Mouse (Mus musculus) lung, embryonic 15.5 days (tissue): ENCODE results near the gene Cgref1. TPM values are rescaled to one million over a fixed set of nuclear protein-coding genes. Genes with fewer than 3 reads are reported as not detected.

Source experiments
- ATAC-seq: fragments of 200-750 bp; cut with Nextera tagmentation; 2 replicates; pipeline ENCODE4 v1.8.0; 2017; ENCODE audit warnings: moderate number of reproducible peaks, borderline replicate concordance; ENCODE audit not compliant: low FRiP score, low TSS enrichment; ENCODE audit errors: extremely low read depth
- H3K27ac ChIP-seq: fragments of 300-500 bp; sonication (generic); 2 replicates; pipeline ENCODE4 v1.5.1; 2015; ENCODE audit warnings: moderate library complexity, mild to moderate bottlenecking, inconsistent platforms
- H3K27me3 ChIP-seq: fragments of 300-500 bp; sonication (generic); 2 replicates; pipeline ENCODE4 v1.6.1; 2015; ENCODE audit warnings: inconsistent platforms
- H3K36me3 ChIP-seq: fragments of 300-500 bp; sonication (generic); 2 replicates; pipeline ENCODE4 v1.6.1; 2015; ENCODE audit warnings: inconsistent platforms
- H3K4me1 ChIP-seq: fragments of 300-500 bp; sonication (generic); 2 replicates; pipeline ENCODE4 v1.6.1; 2015; ENCODE audit warnings: inconsistent platforms
- H3K4me2 ChIP-seq: fragments of 300-500 bp; sonication (generic); 2 replicates; pipeline ENCODE4 v1.6.1; 2015; ENCODE audit warnings: inconsistent platforms, mild to moderate bottlenecking, moderate library complexity
- H3K4me3 ChIP-seq: fragments of 300-500 bp; sonication (generic); 2 replicates; pipeline ENCODE4 v1.5.1; 2015; ENCODE audit warnings: mild to moderate bottlenecking, inconsistent platforms
- H3K9ac ChIP-seq: fragments of 300-500 bp; sonication (generic); 2 replicates; pipeline ENCODE4 v1.6.1; 2015; ENCODE audit warnings: inconsistent platforms
- H3K9me3 ChIP-seq: fragments of 300-500 bp; sonication (generic); 2 replicates; pipeline ENCODE4 v1.6.1; 2016; ENCODE audit warnings: inconsistent platforms
- WGBS: fragments of 180-500 bp; shearing (Covaris S2); methylation state at CpG from one replicate; pipeline ENCODE4 v1.1.7; 2015; 5-methylcytosine and 5-hydroxymethylcytosine counted together
- polyA plus RNA-seq: library from polyadenylated mRNA; unstranded; fragments of >200 nt; fragmentation: Nextera tagmentation; extraction: Ambion mirVana; gene quantifications from 2 replicates; pipeline ENCODE4 v1.2.1, GENCODE M21; 2015

Cgref1 gene
- polyA plus RNA-seq, 1 experiment from 2014 or later, result 2.3 TPM

DNA sequence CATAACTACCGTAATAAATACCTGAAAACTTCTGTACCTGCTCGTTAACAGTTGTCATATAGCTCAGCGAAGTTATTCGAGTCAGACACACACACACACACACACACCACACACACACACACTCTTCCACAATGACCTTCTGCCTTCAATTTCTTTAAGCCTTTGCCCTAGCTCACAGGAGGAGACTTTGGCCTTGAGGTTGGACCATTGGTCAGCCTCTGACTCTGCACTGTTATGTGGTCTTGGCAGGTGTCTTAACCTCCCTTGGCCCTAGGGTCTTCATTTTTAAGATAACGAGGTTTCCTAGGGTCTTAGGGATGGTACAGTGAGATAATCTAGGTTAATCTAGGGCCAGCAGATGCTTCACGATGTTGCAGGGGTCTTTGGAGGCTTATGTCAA lies 1.0 kb downstream of the Cgref1 start:
- Histone ChIP-seq H3K9me3 (no peaks in the 10 kb centered on the region), H3K27me3 (peaks cover 18% of the 10 kb centered on the region), H3K4me3 (no peak overlapping the region), H3K4me1 (peaks cover 11% of the 10 kb centered on the region), H3K9ac (no peak overlapping the region), H3K4me2 (no peak overlapping the region), H3K36me3 (no peaks in the 10 kb centered on the region), H3K27ac (no peak overlapping the region)
- ATAC-seq, result no peak
- 89% methylated on average over 6 of the region's 6 CpGs for WGBS

DNA sequence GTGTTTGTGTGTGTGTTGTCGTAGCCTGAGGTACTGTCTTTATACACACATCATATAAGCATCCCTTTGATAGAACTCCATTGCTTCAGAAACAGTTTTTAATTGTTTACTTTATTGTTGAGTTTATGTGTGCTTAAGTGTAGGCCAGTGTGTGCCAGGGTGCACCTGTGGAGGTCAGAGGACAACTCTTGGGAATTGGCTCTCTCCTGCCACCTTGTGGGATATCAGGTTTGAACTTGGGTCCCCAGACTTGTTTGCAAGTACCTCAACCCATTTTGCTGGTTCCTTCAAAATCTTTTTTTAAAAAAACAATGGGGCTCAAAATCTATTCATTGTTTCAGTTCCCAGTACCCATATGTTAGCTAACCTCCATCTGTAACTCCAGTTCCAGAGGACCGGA lies 2.4 kb downstream of the Cgref1 start:
- Histone ChIP-seq H3K4me3 (no peak overlapping the region), H3K9me3 (no peaks in the 10 kb centered on the region), H3K4me2 (no peak overlapping the region), H3K9ac (no peak overlapping the region), H3K27me3 (peaks cover 18% of the 10 kb centered on the region), H3K27ac (no peak overlapping the region), H3K36me3 (no peaks in the 10 kb centered on the region), H3K4me1 (0 out of 2 replicates have a peak, but pooled peaks cover 5% of the 10 kb centered on the region)
- no peak for ATAC-seq
- 86% methylated on average over 2 of the region's 2 CpGs for WGBS

DNA sequence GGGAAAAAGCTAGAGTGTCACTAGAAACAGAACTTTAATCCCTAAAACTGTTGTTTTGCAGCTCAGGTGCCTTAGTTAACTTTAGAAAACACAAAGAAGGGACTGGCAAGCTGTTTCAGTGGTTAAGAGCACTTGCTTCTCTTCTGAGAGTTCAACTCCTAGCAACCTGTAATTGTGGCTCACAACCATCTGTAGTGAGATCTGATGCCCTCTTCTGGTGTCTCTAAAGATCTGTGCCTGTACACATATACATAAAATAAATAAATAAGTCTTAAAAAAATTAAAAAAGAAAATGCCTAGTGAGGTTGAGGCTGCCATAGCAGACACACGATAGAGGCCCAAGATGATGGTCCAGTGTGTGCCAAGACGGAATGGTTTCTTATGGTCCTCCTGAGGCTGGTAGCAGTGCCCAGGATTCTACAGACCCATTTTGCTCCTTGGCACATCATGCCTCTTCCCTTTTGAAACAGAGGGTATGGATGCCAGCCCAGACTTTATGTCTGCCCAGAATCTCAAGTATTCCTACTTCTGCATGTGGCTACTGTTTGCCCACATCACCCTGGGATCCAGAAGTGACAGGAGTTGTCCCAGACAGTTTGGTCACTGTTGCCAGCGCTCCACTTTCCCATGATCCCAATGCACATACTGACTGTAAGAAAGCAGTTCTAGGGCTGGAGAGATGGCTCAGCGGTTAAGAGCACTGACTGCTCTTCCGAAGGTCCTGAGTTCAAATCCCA lies 10.5 kb downstream of the Cgref1 start:
- 84% methylated on average over 5 of the region's 5 CpGs for WGBS
- Histone ChIP-seq H3K4me2 (no peak overlapping the region), H3K9me3 (no peaks in the 10 kb centered on the region), H3K9ac (no peak overlapping the region), H3K27ac (no peak overlapping the region), H3K4me1 (no peaks in the 10 kb centered on the region), H3K36me3 (no peaks in the 10 kb centered on the region), H3K27me3 (no peaks in the 10 kb centered on the region), H3K4me3 (no peak overlapping the region)
- ATAC-seq, result no peak

DNA sequence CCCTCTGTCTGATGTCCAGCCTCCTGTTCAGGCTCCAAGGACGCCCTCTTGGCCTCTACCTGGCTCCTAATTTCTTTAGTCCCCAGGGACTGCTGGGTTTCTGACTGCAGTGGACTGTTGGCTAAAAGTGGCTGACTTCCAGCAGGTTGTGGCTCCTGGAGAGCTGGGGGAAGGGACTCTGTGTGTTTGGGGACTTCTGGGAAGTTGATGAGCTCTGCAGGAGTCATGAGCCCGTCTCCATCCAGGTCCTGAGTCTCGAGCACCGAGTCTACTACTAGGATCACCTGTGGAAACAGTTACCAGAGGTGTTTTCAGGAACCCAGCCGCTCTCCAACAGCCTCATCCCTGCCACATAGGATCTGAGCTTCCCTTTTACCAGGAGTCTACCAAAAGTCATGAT lies 11.7 kb downstream of the Cgref1 start:
- no peak for ATAC-seq
- WGBS, result 49% methylated on average over 5 of the region's 5 CpGs

DNA sequence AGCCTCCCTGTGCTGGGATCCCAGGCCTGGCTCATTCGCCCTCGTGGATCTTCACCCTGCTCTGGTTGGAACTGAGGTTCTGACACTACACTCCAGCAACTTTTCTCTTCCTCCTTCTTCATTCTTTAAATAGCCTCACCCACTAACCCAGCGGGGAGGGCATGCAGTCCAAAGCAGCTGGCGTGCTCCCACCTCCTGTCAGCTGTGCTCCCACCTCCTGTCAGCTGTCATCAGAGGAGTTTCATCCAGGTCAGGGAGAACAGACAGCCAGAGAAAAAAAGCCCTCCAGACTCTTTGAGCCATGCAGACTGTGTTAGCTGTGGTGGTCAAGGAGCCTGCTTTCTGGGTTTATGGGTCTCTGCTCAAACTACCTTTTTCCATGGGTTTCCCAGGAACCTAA lies 14.0 kb downstream of the Cgref1 start:
- no peak for ATAC-seq
- 79% methylated on average over 4 of the region's 4 CpGs for WGBS
- Histone ChIP-seq H3K9me3 (no peaks in the 10 kb centered on the region), H3K36me3 (no peaks in the 10 kb centered on the region), H3K9ac (no peak overlapping the region), H3K4me3 (no peak overlapping the region), H3K27me3 (no peaks in the 10 kb centered on the region), H3K4me2 (no peak overlapping the region), H3K27ac (no peak overlapping the region), H3K4me1 (no peaks in the 10 kb centered on the region)

More for the DNA sequence above, 11.7 kb downstream of the Cgref1 start:
- Histone ChIP-seq H3K4me1 (no peaks in the 10 kb centered on the region), H3K27me3 (no peaks in the 10 kb centered on the region), H3K4me3 (no peak overlapping the region), H3K4me2 (no peak overlapping the region), H3K9me3 (no peaks in the 10 kb centered on the region), H3K36me3 (no peaks in the 10 kb centered on the region), H3K9ac (no peak overlapping the region), H3K27ac (no peak overlapping the region)

DNA sequence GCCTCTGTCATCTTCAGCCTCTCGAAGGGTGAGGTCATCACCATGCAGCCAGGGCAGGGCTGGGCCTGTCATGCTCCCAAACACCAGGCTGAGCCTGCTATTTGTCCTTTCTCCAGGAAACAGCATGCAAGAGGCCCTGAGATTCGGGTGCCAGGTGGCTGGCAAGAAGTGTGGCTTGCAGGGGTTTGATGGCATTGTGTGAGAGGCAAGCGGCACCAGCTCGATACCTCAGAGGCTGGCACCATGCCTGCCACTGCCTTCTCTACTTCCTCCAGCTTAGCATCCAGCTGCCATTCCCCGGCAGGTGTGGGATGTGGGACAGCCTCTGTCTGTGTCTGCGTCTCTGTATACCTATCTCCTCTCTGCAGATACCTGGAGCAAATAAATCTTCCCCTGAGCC lies 14.5 kb downstream of the Cgref1 start:
- H3K4me1 ChIP-seq, result no peaks in the 10 kb centered on the region
- 79% methylated on average over 6 of the region's 6 CpGs for WGBS
- H3K9ac ChIP-seq, result no peak overlapping the region
- no peak for ATAC-seq
- H3K4me3 ChIP-seq, result no peak overlapping the region
- no peak overlapping the region for H3K27ac ChIP-seq
- H3K4me2 ChIP-seq, result no peak overlapping the region
- H3K9me3 ChIP-seq, result no peaks in the 10 kb centered on the region
- H3K27me3 ChIP-seq, result no peaks in the 10 kb centered on the region
- no peaks in the 10 kb centered on the region for H3K36me3 ChIP-seq

DNA sequence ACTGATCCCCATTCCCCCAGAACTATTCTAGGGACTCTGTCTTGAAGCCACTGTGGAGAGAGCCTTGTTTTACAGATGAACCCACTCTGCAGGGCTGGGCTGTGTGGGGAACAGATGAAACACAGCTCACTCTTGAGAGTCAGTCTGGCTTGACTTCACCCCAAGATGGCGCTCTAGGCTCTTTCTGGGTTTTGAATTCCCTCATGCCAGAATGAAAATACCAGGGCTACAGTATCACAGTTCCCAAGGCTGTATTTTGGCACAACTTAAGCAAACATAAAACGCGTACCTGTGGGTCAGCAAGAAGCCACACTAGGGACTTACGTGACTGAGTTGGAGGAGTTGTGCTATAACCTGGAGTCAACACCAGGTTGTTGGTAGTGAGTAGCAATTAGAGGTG lies 15.3 kb downstream of the Cgref1 start:
- no peak overlapping the region for H3K4me2 ChIP-seq
- no peaks in the 10 kb centered on the region for H3K9me3 ChIP-seq
- H3K36me3 ChIP-seq, result no peaks in the 10 kb centered on the region
- H3K27ac ChIP-seq, result no peak overlapping the region
- WGBS, result 29% methylated on average over 4 of the region's 4 CpGs
- H3K9ac ChIP-seq, result no peak overlapping the region
- 0 out of 2 replicates have a peak, but pooled peaks have one; percentile 31 for ATAC-seq
- H3K27me3 ChIP-seq, result no peaks in the 10 kb centered on the region
- H3K4me3 ChIP-seq, result no peak overlapping the region
- no peaks in the 10 kb centered on the region for H3K4me1 ChIP-seq

DNA sequence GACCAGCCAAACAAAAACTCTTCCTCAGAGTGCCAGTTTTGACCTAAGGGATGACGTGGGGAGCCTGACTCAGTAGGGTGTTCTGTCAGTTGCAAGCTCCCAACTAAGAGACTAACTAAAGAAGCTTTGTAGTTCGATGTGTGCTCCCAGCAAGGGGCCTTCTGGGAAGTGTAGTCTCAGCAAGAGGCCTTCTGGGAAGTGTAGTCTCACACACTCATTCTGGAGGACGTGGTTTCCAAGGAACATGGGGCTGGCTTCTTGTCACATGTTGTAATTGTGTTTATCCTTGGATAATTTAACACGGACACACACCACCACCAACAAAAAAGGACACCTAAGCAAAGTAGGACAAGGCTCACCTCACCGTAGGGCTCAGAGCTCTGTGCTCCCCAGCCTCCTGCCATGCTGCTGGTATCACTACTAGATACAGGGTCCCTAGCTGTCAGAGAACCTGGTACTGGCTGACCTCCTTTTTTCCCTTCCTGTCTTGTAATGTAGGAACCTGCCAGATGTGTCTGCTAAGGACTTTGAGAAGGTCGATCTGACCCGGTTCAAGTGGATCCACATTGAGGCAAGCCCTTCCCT lies 17.4 kb downstream of the Cgref1 start:
- H3K4me2 ChIP-seq, result peak overlapping the region; percentile 27; the same call in 1 of the 2 replicates
- no peaks in the 10 kb centered on the region for H3K9me3 ChIP-seq
- H3K27me3 ChIP-seq, result no peaks in the 10 kb centered on the region
- H3K36me3 ChIP-seq, result no peaks in the 10 kb centered on the region
- no peak for ATAC-seq
- H3K4me1 ChIP-seq, result peaks cover under 1% of the 10 kb centered on the region
- H3K27ac ChIP-seq, result no peak overlapping the region
- no peak overlapping the region for H3K4me3 ChIP-seq
- no peak overlapping the region for H3K9ac ChIP-seq
- 41% methylated on average over 7 of the region's 7 CpGs for WGBS

DNA sequence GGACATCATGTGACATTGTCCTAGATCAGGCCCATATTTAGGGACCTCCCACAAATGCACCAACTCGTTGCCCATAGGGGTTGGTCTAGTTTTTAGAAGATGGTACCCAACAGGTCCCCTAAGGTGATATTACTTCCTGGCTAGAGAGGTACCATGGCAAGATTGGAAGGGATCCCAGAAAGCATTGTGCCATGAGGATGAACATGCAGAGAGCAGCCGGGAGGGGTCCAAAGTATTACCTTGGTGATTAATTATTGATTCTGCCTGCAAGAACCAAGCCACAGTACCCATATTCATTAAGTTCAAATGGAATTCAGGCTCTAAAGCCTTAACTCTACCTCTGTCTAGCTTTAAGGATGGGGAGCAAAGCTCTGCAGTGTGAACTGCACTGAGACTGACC lies 19.3 kb downstream of the Cgref1 start:
- Histone ChIP-seq H3K36me3 (no peaks in the 10 kb centered on the region), H3K9ac (no peak overlapping the region), H3K9me3 (no peaks in the 10 kb centered on the region), H3K27me3 (no peaks in the 10 kb centered on the region), H3K4me3 (no peak overlapping the region), H3K27ac (no peak overlapping the region), H3K4me1 (peaks cover 18% of the 10 kb centered on the region), H3K4me2 (no peak overlapping the region)
- 80% methylated on average over 2 of the region's 2 CpGs for WGBS
- no peak for ATAC-seq

DNA sequence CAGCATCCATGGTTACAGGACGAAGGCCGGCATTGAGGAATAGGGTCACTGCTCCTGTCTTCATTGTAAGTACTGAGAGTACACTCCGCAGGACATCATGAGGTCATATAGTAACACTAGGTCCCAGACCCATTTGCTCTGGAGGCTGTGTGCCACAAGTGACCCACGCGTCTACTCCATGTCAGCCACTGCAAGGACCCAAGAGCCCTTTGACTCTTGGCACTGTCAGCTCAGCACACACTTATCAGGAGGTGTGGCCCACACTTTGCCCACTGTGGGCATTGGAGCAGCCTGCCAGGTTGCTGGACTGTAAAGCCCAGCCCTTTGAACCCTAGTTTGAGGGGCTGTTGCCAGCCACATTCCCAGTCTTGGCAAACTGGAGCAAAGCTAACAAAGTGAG lies 20.2 kb downstream of the Cgref1 start:
- 91% methylated on average over 5 of the region's 5 CpGs for WGBS
- Histone ChIP-seq H3K4me3 (no peak overlapping the region), H3K9ac (no peak overlapping the region), H3K27ac (no peak overlapping the region), H3K9me3 (no peaks in the 10 kb centered on the region), H3K4me2 (no peak overlapping the region), H3K27me3 (no peaks in the 10 kb centered on the region), H3K36me3 (peaks cover 5% of the 10 kb centered on the region), H3K4me1 (peaks cover 27% of the 10 kb centered on the region)
- ATAC-seq, result no peak

DNA sequence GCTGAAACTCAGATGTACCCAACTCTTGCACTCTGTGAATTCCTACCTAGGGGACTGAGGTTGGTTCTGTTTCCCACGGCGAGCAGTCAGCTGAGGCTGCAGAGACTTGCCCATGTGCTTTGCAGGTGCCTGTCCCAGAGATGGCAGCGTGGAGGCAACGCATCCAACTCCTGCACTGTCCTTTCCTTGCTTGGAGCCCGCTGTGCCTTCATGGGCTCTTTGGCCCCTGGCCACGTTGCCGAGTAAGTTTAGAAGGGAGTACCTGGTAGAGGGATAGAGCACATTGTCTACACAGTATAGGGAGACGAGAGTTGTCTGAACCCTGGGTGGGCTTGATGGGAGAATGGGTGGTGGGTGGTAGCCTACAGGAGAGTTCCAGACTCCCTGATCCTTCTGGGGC lies 20.8 kb downstream of the Cgref1 start:
- no peak for ATAC-seq
- H3K27me3 ChIP-seq, result no peaks in the 10 kb centered on the region
- WGBS, result 75% methylated on average over 8 of the region's 8 CpGs
- H3K9ac ChIP-seq, result no peak overlapping the region
- no peaks in the 10 kb centered on the region for H3K9me3 ChIP-seq
- no peak overlapping the region for H3K4me3 ChIP-seq
- no peak overlapping the region for H3K4me2 ChIP-seq
- H3K4me1 ChIP-seq, result peaks cover 33% of the 10 kb centered on the region
- peaks cover 10% of the 10 kb centered on the region for H3K36me3 ChIP-seq
- H3K27ac ChIP-seq, result no peak overlapping the region

DNA sequence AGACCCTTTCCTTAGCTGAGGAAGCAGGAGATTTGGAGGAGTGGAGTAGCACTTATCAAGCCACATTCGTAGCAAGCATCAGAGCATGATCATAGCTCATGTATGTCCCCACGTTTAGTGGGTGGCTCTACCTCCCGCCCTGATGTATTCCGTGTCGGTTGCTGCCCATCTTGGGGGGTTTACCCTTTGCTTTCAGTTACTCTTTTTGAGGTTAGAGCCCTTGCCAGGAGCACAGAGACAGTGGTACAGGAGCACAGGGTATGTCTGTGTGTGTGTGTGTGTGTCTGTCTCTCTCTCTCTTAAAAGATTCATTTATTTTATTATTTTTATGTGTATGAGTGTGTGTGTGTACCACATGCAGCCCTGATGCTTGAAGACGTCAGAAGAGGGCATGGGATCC lies 22.3 kb downstream of the Cgref1 start:
- H3K9ac ChIP-seq, result no peak overlapping the region
- H3K4me1 ChIP-seq, result peaks cover 34% of the 10 kb centered on the region
- no peak for ATAC-seq
- H3K27ac ChIP-seq, result no peak overlapping the region
- H3K4me3 ChIP-seq, result no peak overlapping the region
- H3K27me3 ChIP-seq, result no peaks in the 10 kb centered on the region
- no peaks in the 10 kb centered on the region for H3K9me3 ChIP-seq
- 59% methylated on average over 6 of the region's 6 CpGs for WGBS
- peaks cover 25% of the 10 kb centered on the region for H3K36me3 ChIP-seq
- no peak overlapping the region for H3K4me2 ChIP-seq
